Mouse (Mus musculus) limb, embryonic 13.5 days (tissue): ENCODE results near the gene Wipi1. TPM values are rescaled to one million over a fixed set of nuclear protein-coding genes. Genes with fewer than 3 reads are reported as not detected.

Source experiments
- polyA plus RNA-seq: library from polyadenylated mRNA; unstranded; fragments of >200 nt; fragmentation: Nextera tagmentation; extraction: Ambion mirVana; gene quantifications from 2 replicates; pipeline ENCODE4 v1.2.1, GENCODE M21; 2015

Gene Wipi1
- polyA plus RNA-seq, 1 experiment from 2014 or later: 51.0 TPM

Other genes with a start within 250 kb of the Wipi1 start
- gene Gna13, start 249.1 kb downstream of the Wipi1 start, polyA plus RNA-seq: 21.6 and 21.7 TPM in 2 replicates
- gene 9930022D16Rik, start 198.1 kb downstream of the Wipi1 start, polyA plus RNA-seq: not detected in 2 replicates
- gene Amz2, start 186.0 kb downstream of the Wipi1 start, polyA plus RNA-seq: 46.9 and 48.5 TPM in 2 replicates
- gene Arsg, start 138.6 kb downstream of the Wipi1 start, polyA plus RNA-seq: 4.1 and 4.2 TPM in 2 replicates
- gene Slc16a6, start 138.4 kb downstream of the Wipi1 start, polyA plus RNA-seq: 3.7 and 3.8 TPM in 2 replicates
- 346 and 360 TPM in 2 replicates for gene Prkar1a, start 37.4 kb upstream of the Wipi1 start, polyA plus RNA-seq
- gene Fam20a, start 110.3 kb upstream of the Wipi1 start, polyA plus RNA-seq: 3.1 and 3.3 TPM in 2 replicates
- not detected in 2 replicates for gene 1700012B07Rik, start 216.1 kb upstream of the Wipi1 start, polyA plus RNA-seq